Mouse (Mus musculus) megakaryocyte, embryonic 14.5 days (primary cell): ENCODE data around the gene Creb3l1. TPM values are rescaled to one million over a fixed set of nuclear protein-coding genes. Genes with fewer than 3 reads are reported as not detected.

Source experiments
- H3K27me3 ChIP-seq: replicated peaks from 2 replicates; pipeline ENCODE3; 2012; ENCODE audit warnings: inconsistent platforms
- H3K36me3 ChIP-seq: replicated peaks from 2 replicates; pipeline ENCODE3; 2012; ENCODE audit warnings: low read length, inconsistent platforms, mixed read lengths
- H3K4me1 ChIP-seq: 2 replicates; pipeline ENCODE4 v1.6.1; 2012; ENCODE audit warnings: inconsistent platforms
- H3K4me3 ChIP-seq: replicated peaks from 2 replicates; pipeline ENCODE3; 2012; ENCODE audit warnings: moderate library complexity, mild to moderate bottlenecking, inconsistent platforms
- H3K9me3 ChIP-seq: 2 replicates; pipeline ENCODE4 v1.6.1; 2012; ENCODE audit warnings: inconsistent platforms
- FLI1 ChIP-seq: IDR thresholded peaks from 2 replicates; pipeline ENCODE4 v1.6.1; 2012; ENCODE audit warnings: low read length, inconsistent platforms, mixed read lengths
- GATA1 ChIP-seq: IDR thresholded peaks from 3 replicates; pipeline ENCODE4 v1.6.1; 2012; ENCODE audit warnings: mixed read lengths, low read length, inconsistent platforms, borderline replicate concordance
- polyA plus RNA-seq: library from polyadenylated mRNA; stranded (reverse); fragments of >175 nt; gene quantifications from 2 replicates; pipeline ENCODE4 v1.2.3, GENCODE M21; 2012; ENCODE audit warnings: low replicate concordance; ENCODE audit not compliant: insufficient read depth

Gene Creb3l1
- polyA plus RNA-seq, 1 experiment, result 22.3 TPM

- H3K9me3 ChIP-seq, result no peaks in the 10 kb centered on the region
- peaks cover 47% of the 10 kb centered on the region for H3K27me3 ChIP-seq
- H3K4me1 ChIP-seq, result peaks cover 27% of the 10 kb centered on the region
- H3K4me3 ChIP-seq, result peak overlapping the region; percentile 93
- TF ChIP-seq FLI1 (no peak), GATA1 (no peak)
- H3K36me3 ChIP-seq, result no peaks in the 10 kb centered on the region
Measured at GRCm38 (mm10) chr2:92006983-92007921, 17.1 kb downstream of the Creb3l1 start.

- H3K4me1 ChIP-seq, result peaks cover 27% of the 10 kb centered on the region
- H3K4me3 ChIP-seq, result peak overlapping the region; percentile 93
- TF ChIP-seq GATA1 (no peak), FLI1 (no peak)
- no peaks in the 10 kb centered on the region for H3K9me3 ChIP-seq
- peaks cover 46% of the 10 kb centered on the region for H3K27me3 ChIP-seq
- no peaks in the 10 kb centered on the region for H3K36me3 ChIP-seq
Measured at GRCm38 (mm10) chr2:92006491-92006890, 17.8 kb downstream of the Creb3l1 start.

GRCm38 (mm10) chr2:92004617-92005016 is 19.7 kb downstream of the Creb3l1 start:
- H3K9me3 ChIP-seq, result no peaks in the 10 kb centered on the region
- H3K4me1 ChIP-seq, result peaks cover 27% of the 10 kb centered on the region
- no peak overlapping the region for H3K4me3 ChIP-seq
- no peak for TF ChIP-seq GATA1
- no peak for TF ChIP-seq FLI1
- no peaks in the 10 kb centered on the region for H3K36me3 ChIP-seq
- H3K27me3 ChIP-seq, result peaks cover 46% of the 10 kb centered on the region

GRCm38 (mm10) chr2:91997905-91998608 is 26.2 kb downstream of the Creb3l1 start:
- H3K36me3 ChIP-seq, result no peaks in the 10 kb centered on the region
- no peaks in the 10 kb centered on the region for H3K9me3 ChIP-seq
- H3K4me1 ChIP-seq, result peaks cover 4% of the 10 kb centered on the region; the same call in 1 of the 2 replicates
- H3K27me3 ChIP-seq, result peaks cover 73% of the 10 kb centered on the region
- no peak for TF ChIP-seq FLI1
- TF ChIP-seq GATA1, result no peak
- no peak overlapping the region for H3K4me3 ChIP-seq

- Histone ChIP-seq H3K4me1 (peaks cover 4% of the 10 kb centered on the region; the same call in 1 of the 2 replicates), H3K36me3 (no peaks in the 10 kb centered on the region), H3K9me3 (no peaks in the 10 kb centered on the region), H3K27me3 (peaks cover 79% of the 10 kb centered on the region), H3K4me3 (no peak overlapping the region)
- TF ChIP-seq GATA1 (no peak), FLI1 (no peak)
Measured at GRCm38 (mm10) chr2:91996006-91996405, 28.3 kb downstream of the Creb3l1 start.

GRCm38 (mm10) chr2:91993409-91993808 is 30.9 kb downstream of the Creb3l1 start:
- Histone ChIP-seq H3K4me1 (peaks cover 4% of the 10 kb centered on the region; the same call in 1 of the 2 replicates), H3K36me3 (no peaks in the 10 kb centered on the region), H3K9me3 (peaks cover 7% of the 10 kb centered on the region), H3K4me3 (no peak overlapping the region), H3K27me3 (peaks cover 71% of the 10 kb centered on the region)
- TF ChIP-seq GATA1 (no peak), FLI1 (no peak)

GRCm38 (mm10) chr2:91989750-91990149 is 34.6 kb downstream of the Creb3l1 start:
- Histone ChIP-seq H3K9me3 (peaks cover 7% of the 10 kb centered on the region), H3K4me3 (no peak overlapping the region), H3K4me1 (peaks cover 36% of the 10 kb centered on the region), H3K27me3 (peaks cover 41% of the 10 kb centered on the region), H3K36me3 (no peaks in the 10 kb centered on the region)
- TF ChIP-seq GATA1 (no peak), FLI1 (no peak)

GRCm38 (mm10) chr2:91987542-91987941 is 36.8 kb downstream of the Creb3l1 start:
- TF ChIP-seq FLI1 (no peak), GATA1 (no peak)
- H3K4me3 ChIP-seq, result no peak overlapping the region
- peaks cover 9% of the 10 kb centered on the region for H3K36me3 ChIP-seq
- H3K9me3 ChIP-seq, result peaks cover 7% of the 10 kb centered on the region
- H3K27me3 ChIP-seq, result peaks cover 23% of the 10 kb centered on the region
- H3K4me1 ChIP-seq, result peaks cover 52% of the 10 kb centered on the region

GRCm38 (mm10) chr2:91986071-91986470 is 38.2 kb downstream of the Creb3l1 start:
- peak overlapping the region; percentile 82 for H3K4me3 ChIP-seq
- peaks cover 10% of the 10 kb centered on the region for H3K36me3 ChIP-seq
- peaks cover 11% of the 10 kb centered on the region for H3K27me3 ChIP-seq
- no peak for TF ChIP-seq GATA1
- no peak for TF ChIP-seq FLI1
- H3K9me3 ChIP-seq, result peaks cover 7% of the 10 kb centered on the region
- H3K4me1 ChIP-seq, result peaks cover 62% of the 10 kb centered on the region

- peaks cover 7% of the 10 kb centered on the region for H3K9me3 ChIP-seq
- H3K27me3 ChIP-seq, result peaks cover 4% of the 10 kb centered on the region
- H3K4me1 ChIP-seq, result peaks cover 70% of the 10 kb centered on the region
- peaks cover 10% of the 10 kb centered on the region for H3K36me3 ChIP-seq
- peak overlapping the region; percentile 91 for H3K4me3 ChIP-seq
- TF ChIP-seq FLI1 (no peak), GATA1 (no peak)
Measured at GRCm38 (mm10) chr2:91984906-91985525, 39.3 kb downstream of the Creb3l1 start.
